Mouse (Mus musculus) small intestine, adult 2 months (tissue): ENCODE results near the gene Il34.

ENCODE experiments used
- CTCF ChIP-seq: fragments of 200-500 bp; IDR thresholded peaks from 2 replicates; pipeline ENCODE4 v1.5.1; 2012; ENCODE audit warnings: low read depth, mild to moderate bottlenecking, control low read depth, inconsistent platforms, low read length, moderate library complexity, mixed read lengths; ENCODE audit not compliant: insufficient replicate concordance, insufficient read length; ENCODE audit errors: extremely low read depth
- POLR2A ChIP-seq: fragments of 200-500 bp; IDR thresholded peaks from 2 replicates; pipeline ENCODE4 v1.6.1; 2012; ENCODE audit warnings: low read depth, mild to moderate bottlenecking, control low read depth, inconsistent platforms, low read length, moderate library complexity

- TF ChIP-seq CTCF (no peak), POLR2A (no peak)
Observed at GRCm38 (mm10) chr8:110818593-110818992, 12.9 kb upstream of the Il34 start.
